Mouse (Mus musculus) adrenal gland, postnatal 10 days (tissue): ENCODE data around the gene Gcfc2. TPM values are rescaled to one million over a fixed set of nuclear protein-coding genes. Genes with fewer than 3 reads are reported as not detected.

ENCODE experiments used
- DNase-seq: peaks from one replicate; pipeline ENCODE4 v3.0.0; 2021; ENCODE audit warnings: mixed read lengths
- microRNA-seq: library from miRNA; unstranded; fragments of <30 nt; microRNA quantifications from one replicate; pipeline ENCODE4 v1.2.0, GENCODE M21; 2021
- total RNA-seq, 2 experiments: library from RNA; stranded (reverse); gene quantifications; 2 replicates each; pipeline ENCODE4 v1.2.3; 2021

Gcfc2 gene
- total RNA-seq, 2 experiments from 2014 or later = 6.8 to 15.6 TPM

GRCm38 (mm10) chr6:81975971-81976621 lies 52.6 kb downstream of the Gcfc2 start:
- DNase-seq = peak; percentile 88

- DNase-seq = no peak
These were observed 55.8 kb downstream of the Gcfc2 start for GRCm38 (mm10) chr6:81979286-81979685.

DNA sequence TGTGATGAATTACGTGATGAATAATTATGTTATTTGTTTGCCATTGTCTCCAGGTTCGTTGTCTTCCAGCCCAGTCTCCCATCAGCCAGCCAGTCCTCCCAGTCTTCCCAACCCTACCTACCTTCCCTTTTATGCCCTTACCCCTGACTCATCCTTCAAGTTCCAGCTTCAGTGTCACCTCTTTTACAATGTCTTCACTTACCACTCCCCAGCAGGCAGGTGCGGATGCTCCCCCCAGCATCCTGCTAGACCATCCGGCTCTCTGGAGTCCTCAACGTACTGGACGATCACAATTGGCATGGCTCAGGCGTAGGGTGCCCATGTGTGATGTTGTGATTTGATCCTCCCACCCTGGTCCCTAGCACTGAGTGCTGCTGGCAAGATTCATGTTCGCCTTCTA lies 62.7 kb downstream of the Gcfc2 start:
- no peak for DNase-seq

- no peak for DNase-seq
These were observed 63.1 kb downstream of the Gcfc2 start for GRCm38 (mm10) chr6:81986599-81986998.

DNA sequence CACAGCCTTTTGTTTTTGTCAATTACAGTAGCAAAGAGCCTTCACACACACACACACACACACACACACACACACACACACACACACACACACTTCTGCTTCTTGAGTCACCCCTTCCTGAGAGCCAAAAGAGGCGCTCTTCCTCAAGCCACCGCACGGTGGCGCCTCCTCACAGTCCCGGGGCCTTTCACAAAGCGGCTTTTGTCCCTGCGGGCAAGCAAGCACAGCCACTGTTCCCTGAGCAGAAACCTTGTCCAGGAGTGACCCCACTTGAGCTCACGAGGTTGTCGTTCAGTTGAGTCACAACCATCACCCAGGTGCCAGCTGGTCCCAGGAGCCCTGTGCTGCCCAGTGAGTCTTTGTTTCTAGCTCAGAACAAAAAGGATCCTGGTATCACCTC lies 63.5 kb downstream of the Gcfc2 start:
- peak; percentile 91 for DNase-seq

GRCm38 (mm10) chr6:81987580-81987979 lies 64.1 kb downstream of the Gcfc2 start:
- peak; percentile 68 for DNase-seq

DNA sequence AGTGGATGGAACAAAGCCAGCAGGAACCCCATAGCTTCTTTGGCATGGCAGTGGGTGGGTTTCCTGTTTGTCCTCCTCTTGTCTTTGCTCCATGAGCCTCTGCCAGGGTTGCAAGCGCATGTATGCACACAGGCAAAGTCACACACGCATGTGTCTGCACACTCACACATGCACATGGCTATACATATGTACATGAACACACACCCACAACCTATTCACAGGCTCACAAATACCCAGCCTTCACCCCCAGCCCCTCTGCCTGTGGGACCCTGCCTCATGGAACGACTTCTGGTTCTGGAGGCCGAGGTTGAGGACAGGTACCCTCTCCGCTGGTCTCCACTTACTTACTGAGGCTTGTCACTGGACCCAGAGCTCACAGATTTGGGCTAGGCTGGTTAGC lies 64.9 kb downstream of the Gcfc2 start:
- no peak for DNase-seq

- peak; percentile 12 for DNase-seq
These were observed 66.8 kb downstream of the Gcfc2 start for GRCm38 (mm10) chr6:81990049-81990810.

Small RNAs within 50 kb of the gene (microRNA-seq; reads per million reads assigned to microRNA genes)
- gene Mir468 = not detected
- gene Mir7232 = not detected

Other genes with a start within 250 kb of the Gcfc2 start
- gene Mrpl19, start 42.3 kb downstream of the Gcfc2 start, total RNA-seq = 10 to 100 TPM; 41.1 to 58.2 TPM
- gene Eva1a, start 117.4 kb downstream of the Gcfc2 start, total RNA-seq = 10 to 100 TPM in 1 of 2 experiments, 1 to 10 TPM in 1; 7.4 to 11.4 TPM